Mouse (Mus musculus): ENCODE measurements around the gene Tprn. TPM values are rescaled to one million over a fixed set of nuclear protein-coding genes. Genes with fewer than 3 reads are reported as not detected.

The Tprn gene
- polyA plus RNA-seq, 1 experiment from 2014 or later: 20.7 TPM

- peak overlapping the region; percentile 68 for H3K4me2 ChIP-seq (replicated peaks)
- ATAC-seq: no peak
- H3K9me3 ChIP-seq: no peaks in the 10 kb centered on the region
- H3K36me3 ChIP-seq: no peaks in the 10 kb centered on the region
- no peak overlapping the region for H3K27ac ChIP-seq
- WGBS: 2% methylated on average over 54 of the region's 54 CpGs
- H3K4me1 ChIP-seq (replicated peaks): peaks cover 27% of the 10 kb centered on the region
- H3K27me3 ChIP-seq (replicated peaks): peaks cover 71% of the 10 kb centered on the region
- H3K4me3 ChIP-seq (replicated peaks): peak overlapping the region; percentile 16
- H3K9ac ChIP-seq: no peak overlapping the region
Measured at GRCm38 (mm10) chr2:25290101-25290815, 27.8 kb downstream of the Tprn start.

GRCm38 (mm10) chr2:25290816-25291130 is 28.4 kb downstream of the Tprn start:
- no peak for ATAC-seq
- Histone ChIP-seq H3K9me3 (no peaks in the 10 kb centered on the region), H3K4me2 (replicated peaks) (peak overlapping the region; percentile 68), H3K4me1 (replicated peaks) (peaks cover 22% of the 10 kb centered on the region), H3K36me3 (no peaks in the 10 kb centered on the region), H3K27ac (no peak overlapping the region), H3K27me3 (replicated peaks) (peaks cover 76% of the 10 kb centered on the region), H3K9ac (no peak overlapping the region), H3K4me3 (replicated peaks) (peak overlapping the region; percentile 16)
- WGBS: 2% methylated on average over 18 of the region's 18 CpGs

GRCm38 (mm10) chr2:25291184-25292053 is 29.0 kb downstream of the Tprn start:
- no peak overlapping the region for H3K27ac ChIP-seq
- H3K4me3 ChIP-seq (replicated peaks): peak overlapping the region; percentile 35
- peak; percentile 5; the same call in 1 of the 2 replicates for ATAC-seq
- WGBS: 5% methylated on average over 32 of the region's 32 CpGs
- H3K36me3 ChIP-seq: no peaks in the 10 kb centered on the region
- H3K9me3 ChIP-seq: no peaks in the 10 kb centered on the region
- H3K4me2 ChIP-seq (replicated peaks): peak overlapping the region; percentile 68
- no peak overlapping the region for H3K9ac ChIP-seq
- peaks cover 80% of the 10 kb centered on the region for H3K27me3 ChIP-seq (replicated peaks)
- H3K4me1 ChIP-seq (replicated peaks): peaks cover 18% of the 10 kb centered on the region

GRCm38 (mm10) chr2:25292054-25292544 is 29.7 kb downstream of the Tprn start:
- H3K4me3 ChIP-seq (replicated peaks): peak overlapping the region; percentile 35
- peak overlapping the region; percentile 68 for H3K4me2 ChIP-seq (replicated peaks)
- peaks cover 18% of the 10 kb centered on the region for H3K4me1 ChIP-seq (replicated peaks)
- no peaks in the 10 kb centered on the region for H3K36me3 ChIP-seq
- 0 out of 2 replicates have a peak overlapping the region, but pooled peaks have one; percentile 3 for H3K9ac ChIP-seq
- H3K27ac ChIP-seq: no peak overlapping the region
- peak; percentile 25 for ATAC-seq
- WGBS: 3% methylated on average over 43 of the region's 43 CpGs
- peaks cover 85% of the 10 kb centered on the region for H3K27me3 ChIP-seq (replicated peaks)
- no peaks in the 10 kb centered on the region for H3K9me3 ChIP-seq

- peaks cover 18% of the 10 kb centered on the region for H3K4me1 ChIP-seq (replicated peaks)
- no peak overlapping the region for H3K4me3 ChIP-seq (replicated peaks)
- H3K27ac ChIP-seq: no peak overlapping the region
- H3K9me3 ChIP-seq: no peaks in the 10 kb centered on the region
- WGBS: 0% methylated on average over 1 of the region's 1 CpGs
- no peak overlapping the region; the same call in 1 of the 2 replicates for H3K4me2 ChIP-seq (replicated peaks)
- ATAC-seq: 0 out of 2 replicates have a peak, but pooled peaks have one; percentile 51
- H3K9ac ChIP-seq: no peak overlapping the region
- H3K36me3 ChIP-seq: no peaks in the 10 kb centered on the region
- peaks cover 90% of the 10 kb centered on the region for H3K27me3 ChIP-seq (replicated peaks)
Measured at GRCm38 (mm10) chr2:25292856-25293255, 30.4 kb downstream of the Tprn start.

- Histone ChIP-seq H3K4me1 (replicated peaks) (peaks cover 18% of the 10 kb centered on the region), H3K27me3 (replicated peaks) (peaks cover 81% of the 10 kb centered on the region), H3K36me3 (no peaks in the 10 kb centered on the region), H3K4me3 (replicated peaks) (no peak overlapping the region), H3K4me2 (replicated peaks) (no peak overlapping the region), H3K27ac (no peak overlapping the region), H3K9ac (no peak overlapping the region), H3K9me3 (no peaks in the 10 kb centered on the region)
- 74% methylated on average over 9 of the region's 9 CpGs for WGBS
- ATAC-seq: no peak
Measured at GRCm38 (mm10) chr2:25293706-25294105, 31.3 kb downstream of the Tprn start.

GRCm38 (mm10) chr2:25297093-25297492 is 34.7 kb downstream of the Tprn start:
- ATAC-seq: no peak
- H3K36me3 ChIP-seq: no peaks in the 10 kb centered on the region

GRCm38 (mm10) chr2:25298046-25298445 is 35.6 kb downstream of the Tprn start:
- H3K27ac ChIP-seq: no peak overlapping the region
- peaks cover 43% of the 10 kb centered on the region for H3K27me3 ChIP-seq (replicated peaks)
- no peak overlapping the region for H3K9ac ChIP-seq
- no peak overlapping the region for H3K4me2 ChIP-seq (replicated peaks)
- no peaks in the 10 kb centered on the region for H3K9me3 ChIP-seq
- no peak for ATAC-seq
- WGBS: 79% methylated on average over 10 of the region's 10 CpGs
- H3K36me3 ChIP-seq: no peaks in the 10 kb centered on the region
- no peak overlapping the region for H3K4me3 ChIP-seq (replicated peaks)
- no peaks in the 10 kb centered on the region for H3K4me1 ChIP-seq (replicated peaks)

More at GRCm38 (mm10) chr2:25297093-25297492, 34.7 kb downstream of the Tprn start:
- H3K4me2 ChIP-seq (replicated peaks): no peak overlapping the region
- no peak overlapping the region for H3K27ac ChIP-seq
- no peaks in the 10 kb centered on the region for H3K9me3 ChIP-seq
- WGBS: 74% methylated on average over 8 of the region's 8 CpGs
- H3K9ac ChIP-seq: no peak overlapping the region
- no peak overlapping the region for H3K4me3 ChIP-seq (replicated peaks)
- peaks cover 7% of the 10 kb centered on the region for H3K4me1 ChIP-seq (replicated peaks)
- peaks cover 48% of the 10 kb centered on the region for H3K27me3 ChIP-seq (replicated peaks)

- Histone ChIP-seq H3K36me3 (no peaks in the 10 kb centered on the region), H3K4me3 (replicated peaks) (no peak overlapping the region), H3K4me2 (replicated peaks) (no peak overlapping the region), H3K27me3 (replicated peaks) (peaks cover 36% of the 10 kb centered on the region), H3K9me3 (no peaks in the 10 kb centered on the region), H3K4me1 (replicated peaks) (peaks cover 7% of the 10 kb centered on the region; the same call in 1 of the 2 replicates), H3K27ac (no peak overlapping the region), H3K9ac (no peak overlapping the region)
- 75% methylated on average over 3 of the region's 3 CpGs for WGBS
- no peak for ATAC-seq
Measured at GRCm38 (mm10) chr2:25303452-25303851, 41.0 kb downstream of the Tprn start.

GRCm38 (mm10) chr2:25303931-25304656 is 41.7 kb downstream of the Tprn start:
- no peak overlapping the region for H3K27ac ChIP-seq
- ATAC-seq: no peak
- peak overlapping the region; percentile 96 for H3K4me2 ChIP-seq (replicated peaks)
- no peak overlapping the region for H3K9ac ChIP-seq
- H3K9me3 ChIP-seq: no peaks in the 10 kb centered on the region
- peaks cover 7% of the 10 kb centered on the region; the same call in 1 of the 2 replicates for H3K4me1 ChIP-seq (replicated peaks)
- H3K36me3 ChIP-seq: no peaks in the 10 kb centered on the region
- H3K4me3 ChIP-seq (replicated peaks): peak overlapping the region; percentile 47; the same call in 1 of the 2 replicates
- WGBS: 75% methylated on average over 7 of the region's 7 CpGs
- H3K27me3 ChIP-seq (replicated peaks): peaks cover 42% of the 10 kb centered on the region

GRCm38 (mm10) chr2:25304657-25305541 is 42.5 kb downstream of the Tprn start:
- peak; percentile 81 for ATAC-seq
- peak overlapping the region; percentile 46 for H3K9ac ChIP-seq
- H3K4me1 ChIP-seq (replicated peaks): peaks cover 7% of the 10 kb centered on the region; the same call in 1 of the 2 replicates
- H3K4me3 ChIP-seq (replicated peaks): peak overlapping the region; percentile 47
- H3K27ac ChIP-seq: no peak overlapping the region
- WGBS: 1% methylated on average over 45 of the region's 45 CpGs
- H3K27me3 ChIP-seq (replicated peaks): peaks cover 45% of the 10 kb centered on the region
- peak overlapping the region; percentile 96 for H3K4me2 ChIP-seq (replicated peaks)
- H3K9me3 ChIP-seq: no peaks in the 10 kb centered on the region
- no peaks in the 10 kb centered on the region for H3K36me3 ChIP-seq

All from intestine, embryonic 15.5 days (tissue).